Mouse (Mus musculus) E14TG2a.4 (cell line): ENCODE data around the gene Arhgap15.

Experiments used
- CTCF ChIP-seq: conservative IDR thresholded peaks from 2 replicates; pipeline ENCODE4 v1.5.1; 2014; ENCODE audit warnings: low read length
- NANOG ChIP-seq: IDR thresholded peaks from 2 replicates; pipeline ENCODE4 v1.6.1; 2014; ENCODE audit warnings: borderline replicate concordance, low read length, mixed read lengths

DNA sequence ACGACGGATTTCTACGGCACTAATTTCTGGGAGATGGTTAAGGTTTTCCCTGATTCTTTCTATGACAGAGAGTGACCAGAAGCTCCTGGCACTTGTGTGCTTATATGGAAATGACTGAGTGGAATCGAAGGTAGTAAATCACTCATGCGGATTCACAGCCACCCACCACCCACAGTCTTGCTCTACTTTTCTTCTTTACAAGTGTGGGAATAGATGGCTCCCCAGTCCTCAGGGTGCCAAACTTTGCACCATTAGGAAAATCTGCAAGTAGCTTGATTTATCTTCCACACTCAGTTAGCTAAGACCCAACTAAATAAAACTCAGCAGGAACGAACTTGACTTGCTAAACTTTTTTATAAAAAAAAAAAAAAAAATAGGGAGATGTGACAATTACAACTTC lies 331.9 kb downstream of the Arhgap15 start:
- no peak for TF ChIP-seq NANOG
- TF ChIP-seq CTCF: no peak
